Mouse (Mus musculus) heart, adult 9 months (tissue): Measurements from ENCODE around the gene Thumpd3.

ENCODE experiments used
- DNase-seq, 2 experiments: peaks; one replicate each; pipeline ENCODE4 v3.0.0; 2022; ENCODE audit warnings: low spot score in 2 of 2

The Thumpd3 gene

GRCm38 (mm10) chr6:113046041-113046975 lies at the start of gene Thumpd3:
Gene Thumpd3, plus strand, starts transcription at chr6:113046225.
- peak; percentile 96 to 97 for DNase-seq

GRCm38 (mm10) chr6:112999199-112999598 lies 46.8 kb upstream of the Thumpd3 start:
- DNase-seq, result no peak

- peak; percentile 67 to 79 for DNase-seq
Observed at GRCm38 (mm10) chr6:113000666-113001287, 45.2 kb upstream of the Thumpd3 start.

DNA sequence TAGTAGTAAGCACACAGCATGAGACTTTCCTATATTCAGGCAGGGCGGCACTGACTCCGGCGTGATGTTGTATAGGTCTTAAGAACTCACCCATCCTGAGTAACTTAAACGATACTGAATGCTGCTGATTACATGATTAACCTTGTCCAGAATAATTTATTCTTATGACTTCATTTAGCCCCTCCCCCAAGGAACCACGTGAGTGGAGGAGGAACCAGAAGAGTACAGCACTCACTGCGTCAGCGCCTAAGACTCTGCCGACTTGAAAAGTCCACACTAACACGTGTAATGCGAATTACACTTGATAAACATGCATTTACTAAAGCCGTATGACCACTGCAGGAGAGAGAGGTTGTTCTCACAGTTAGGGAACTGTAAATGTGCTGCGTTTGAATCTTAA lies 44.3 kb upstream of the Thumpd3 start:
- DNase-seq, result no peak

- DNase-seq, result no peak
Observed at GRCm38 (mm10) chr6:113003313-113004111, 42.5 kb upstream of the Thumpd3 start.

GRCm38 (mm10) chr6:113006833-113007232 lies 39.2 kb upstream of the Thumpd3 start:
- no peak for DNase-seq

DNA sequence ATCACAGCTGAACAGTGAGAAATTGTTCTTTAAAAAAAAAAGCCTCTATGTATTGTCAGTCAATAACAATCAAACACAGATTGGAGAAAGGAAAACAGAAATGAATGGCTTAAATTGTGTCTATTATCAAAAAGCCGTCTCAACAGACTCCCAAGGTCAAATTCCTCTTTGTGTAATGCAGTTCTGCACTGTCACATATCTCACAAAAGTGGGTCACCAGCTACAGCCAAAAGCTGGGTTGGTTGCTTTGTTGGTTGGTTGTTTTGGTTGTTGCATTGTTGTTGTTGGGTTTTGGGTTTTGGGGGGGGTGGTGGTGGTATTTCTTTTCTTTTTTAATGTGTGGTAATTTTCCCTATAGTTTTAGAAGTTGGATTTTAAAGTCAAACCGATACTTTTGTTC lies 34.1 kb upstream of the Thumpd3 start:
- DNase-seq, result no peak

DNA sequence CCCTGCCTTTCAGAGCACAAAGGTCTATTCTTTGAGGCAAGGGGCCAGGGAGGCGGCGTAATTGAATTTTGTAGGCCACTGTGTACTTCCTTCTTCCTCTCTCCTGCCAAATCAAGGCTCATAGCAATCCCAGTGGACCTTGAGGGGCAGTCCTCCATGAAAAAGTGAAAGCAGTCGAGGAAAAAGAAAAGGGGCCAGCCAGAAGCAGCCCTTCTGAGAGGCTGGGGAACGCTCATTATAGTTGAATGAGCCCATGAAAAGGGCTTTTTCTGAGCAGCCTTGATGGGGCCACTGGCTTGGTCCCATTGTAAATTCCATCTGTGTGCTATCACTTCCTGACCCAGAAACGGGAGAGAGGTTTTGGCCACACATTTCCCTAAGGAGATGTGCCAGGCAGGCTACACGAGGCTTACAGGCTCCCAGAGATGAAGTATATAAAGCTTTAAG lies 33.5 kb upstream of the Thumpd3 start:
- DNase-seq, result peak; percentile 89 to 90

- no peak for DNase-seq
Observed at GRCm38 (mm10) chr6:113013550-113013949, 32.5 kb upstream of the Thumpd3 start.

DNA sequence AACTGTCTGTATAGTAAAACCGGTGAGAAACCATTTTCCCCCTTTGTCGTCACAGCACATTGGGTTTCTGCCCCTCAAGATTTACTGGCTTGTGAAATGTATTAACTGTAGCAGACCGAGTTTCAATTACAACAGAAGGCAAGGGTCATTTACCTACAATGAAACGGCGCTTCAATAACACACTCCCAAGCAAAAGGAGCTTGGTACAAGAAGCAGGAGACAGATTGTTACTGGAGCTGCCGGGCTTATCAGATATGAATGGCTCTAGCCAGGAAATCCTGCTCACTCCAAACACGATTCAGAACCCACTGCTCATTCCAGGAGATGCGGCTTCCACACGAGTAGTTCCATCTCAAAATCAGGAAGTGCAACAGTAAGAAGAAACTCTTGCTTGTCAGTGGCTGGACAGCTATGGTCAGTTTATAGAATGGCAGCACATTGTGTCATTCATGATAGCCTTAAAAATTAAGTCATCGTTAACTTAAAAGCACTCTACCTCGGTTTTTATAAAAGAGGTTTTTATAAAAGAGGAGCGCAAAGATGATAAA lies 28.5 kb upstream of the Thumpd3 start:
- DNase-seq, result no peak

DNA sequence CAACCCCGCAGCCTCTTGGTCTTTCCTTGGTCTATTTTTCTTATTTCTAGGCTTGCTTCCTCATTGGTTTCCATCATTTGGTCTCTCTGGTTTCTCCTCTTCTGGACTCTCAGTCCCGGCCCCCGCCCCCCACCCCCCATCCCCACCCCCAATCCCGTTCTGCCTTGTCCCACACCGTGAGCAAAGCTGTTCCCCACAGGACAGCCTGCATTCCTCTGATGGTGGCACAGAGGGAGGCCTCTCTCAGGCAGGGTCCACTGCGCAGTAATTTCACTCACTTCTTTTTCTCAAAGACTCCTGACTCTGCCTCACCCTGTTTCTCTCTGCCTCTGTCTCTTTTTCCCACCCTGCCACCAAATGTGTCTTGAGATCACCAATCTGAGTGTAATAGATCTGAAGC lies 27.9 kb upstream of the Thumpd3 start:
- no peak for DNase-seq

GRCm38 (mm10) chr6:113024866-113025265 lies 21.2 kb upstream of the Thumpd3 start:
- DNase-seq, result no peak

- DNase-seq, result no peak
Observed at GRCm38 (mm10) chr6:113025774-113026173, 20.3 kb upstream of the Thumpd3 start.

- DNase-seq, result no peak
Observed at GRCm38 (mm10) chr6:113027446-113027845, 18.6 kb upstream of the Thumpd3 start.

- no peak for DNase-seq
Observed at GRCm38 (mm10) chr6:113029006-113029405, 17.0 kb upstream of the Thumpd3 start.

GRCm38 (mm10) chr6:113030553-113030952 lies 15.5 kb upstream of the Thumpd3 start:
- DNase-seq, result no peak

- DNase-seq, result no peak
Observed at GRCm38 (mm10) chr6:113030970-113031660, 14.9 kb upstream of the Thumpd3 start.

GRCm38 (mm10) chr6:113032121-113032520 lies 13.9 kb upstream of the Thumpd3 start:
- DNase-seq, result no peak

DNA sequence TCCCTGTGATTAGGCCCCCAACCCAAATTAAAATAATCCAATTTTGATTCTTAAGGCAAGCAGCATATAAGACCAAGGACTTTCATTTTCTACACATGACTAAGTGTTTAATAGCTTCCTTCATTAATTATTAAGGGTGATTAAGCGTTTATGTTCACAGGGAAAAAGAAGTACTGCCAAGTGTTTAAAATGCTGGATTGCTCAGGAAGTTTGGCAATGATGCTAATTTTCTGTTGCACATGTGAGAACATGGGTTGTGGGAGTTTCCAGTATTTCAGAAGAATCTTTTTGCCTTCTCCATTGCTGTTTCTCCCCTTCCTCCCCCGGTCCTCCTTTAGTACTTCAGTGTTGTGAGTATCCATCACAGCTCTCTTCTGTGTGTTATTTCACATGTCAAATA lies 12.8 kb upstream of the Thumpd3 start:
- no peak for DNase-seq

DNA sequence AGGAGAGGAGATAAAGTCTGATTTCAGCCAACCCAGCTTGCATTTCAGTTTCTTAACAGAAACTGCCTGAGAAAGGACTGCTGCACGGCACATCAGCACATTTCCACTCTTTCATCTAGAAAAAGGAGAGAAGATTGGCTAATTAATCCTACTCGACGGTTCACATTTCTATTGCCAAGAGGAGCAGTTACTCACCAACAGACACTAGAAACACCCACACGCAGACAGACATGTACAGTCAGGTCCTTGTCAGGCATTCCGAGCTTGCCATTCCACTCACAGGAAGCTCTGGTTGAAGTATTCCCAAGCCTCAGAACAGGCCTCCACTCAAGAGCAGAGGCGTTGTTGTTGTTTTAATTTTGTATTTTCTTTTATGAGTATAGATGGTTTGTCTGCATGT lies 11.6 kb upstream of the Thumpd3 start:
- DNase-seq, result no peak

- DNase-seq, result no peak
Observed at GRCm38 (mm10) chr6:113036463-113037175, 9.4 kb upstream of the Thumpd3 start.
